Mouse (Mus musculus): Measurements from ENCODE around the gene Zbtb18. TPM values are rescaled to one million over a fixed set of nuclear protein-coding genes. Genes with fewer than 3 reads are reported as not detected.

Gene Zbtb18
- polyA plus RNA-seq, 1 experiment, result 54.3 TPM

DNA sequence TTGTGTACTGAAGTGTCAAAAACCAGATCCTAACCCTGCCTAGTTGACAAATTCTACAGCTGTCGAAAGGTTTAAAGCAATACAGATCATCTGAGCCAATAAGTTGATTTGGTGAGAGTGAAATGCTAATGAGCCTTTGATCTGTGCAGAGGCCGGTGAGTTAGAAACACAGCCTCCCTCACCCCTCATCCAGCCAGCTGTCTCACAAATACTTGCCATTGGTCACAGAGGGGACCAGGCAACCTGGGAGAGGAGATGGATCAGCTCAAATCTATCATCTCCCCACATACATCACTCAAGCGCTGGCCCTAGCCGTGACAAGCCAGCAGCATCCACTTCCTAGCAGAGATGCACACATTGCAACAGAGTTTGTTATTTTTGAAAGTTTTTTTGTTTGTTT lies 48.7 kb downstream of the Zbtb18 start:
- TF ChIP-seq TCF3 (IDR thresholded peaks at IDR 0.05; ENCODE audit: insufficient read length, low read depth) (no peak), REST (IDR thresholded peaks at IDR 0.05; ENCODE audit: insufficient read depth, insufficient read length) (no peak), POLR2A (IDR thresholded peaks at IDR 0.05; ENCODE audit: insufficient read length, low read depth) (no peak), SRF (IDR thresholded peaks at IDR 0.05; ENCODE audit: control insufficient read depth, insufficient read length, low read depth) (no peak), USF1 (IDR thresholded peaks at IDR 0.05; ENCODE audit: low read depth) (no peak), E2F4 (IDR thresholded peaks at IDR 0.05; ENCODE audit: insufficient read depth) (no peak), POLR2AphosphoS2 (IDR thresholded peaks at IDR 0.05; ENCODE audit: insufficient read length, low read depth) (no peak), CEBPB (IDR thresholded peaks at IDR 0.05; ENCODE audit: insufficient read depth, poor library complexity, severe bottlenecking) (no peak)
- Histone ChIP-seq H3K27me3 (ENCODE audit: control insufficient read depth, insufficient read depth, insufficient read length) (peaks cover 5% of the 10 kb centered on the region), H3K4me3 (no peak overlapping the region), H3K79me2 (ENCODE audit: control insufficient read depth, insufficient read depth) (no peaks in the 10 kb centered on the region), H3K36me3 (ENCODE audit: control insufficient read depth, insufficient read depth) (no peaks in the 10 kb centered on the region), H3ac (ENCODE audit: control insufficient read depth, insufficient read length) (no peak overlapping the region), H3K4me2 (ENCODE audit: low read depth) (no peak overlapping the region)

DNA sequence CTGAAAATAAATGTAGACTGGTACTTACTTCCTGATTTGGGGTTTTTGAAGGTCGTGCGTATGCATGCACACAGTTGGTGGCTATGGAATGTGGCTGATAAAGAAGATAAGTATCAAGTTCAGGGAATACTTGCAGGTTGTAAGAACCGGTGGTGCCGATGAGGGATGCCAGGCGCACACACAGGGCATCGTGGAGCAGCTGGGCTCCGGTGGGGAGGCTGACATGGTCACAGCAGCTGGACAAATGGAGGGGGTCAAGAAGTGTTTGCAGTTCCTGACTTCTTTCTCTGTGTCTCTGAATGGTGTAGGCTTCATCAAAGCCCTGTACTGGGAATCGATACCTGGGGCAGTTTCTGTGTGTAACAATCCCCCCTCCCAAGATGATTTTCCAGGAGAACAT lies 49.1 kb downstream of the Zbtb18 start:
- no peak overlapping the region for H3ac ChIP-seq (ENCODE audit: control insufficient read depth, insufficient read length)
- H3K27me3 ChIP-seq (ENCODE audit: control insufficient read depth, insufficient read depth, insufficient read length), result peaks cover 5% of the 10 kb centered on the region
- H3K36me3 ChIP-seq (ENCODE audit: control insufficient read depth, insufficient read depth), result no peaks in the 10 kb centered on the region
- H3K79me2 ChIP-seq (ENCODE audit: control insufficient read depth, insufficient read depth), result no peaks in the 10 kb centered on the region
- TF ChIP-seq TCF3 (IDR thresholded peaks at IDR 0.05; ENCODE audit: insufficient read length, low read depth) (peak; percentile 28), MYOD1 (IDR thresholded peaks at IDR 0.05; ENCODE audit: control insufficient read depth in 1 of 3, insufficient read length in 2 of 3, low read depth in 2 of 3) (peak in 2 of 3 experiments; percentile 57 to 68), MYOG (IDR thresholded peaks at IDR 0.05; ENCODE audit: control insufficient read depth in 1 of 3, insufficient read depth in 1 of 3, insufficient read length in 2 of 3, low read depth in 2 of 3) (peak in 2 of 3 experiments; percentile 74 to 89), CEBPB (IDR thresholded peaks at IDR 0.05; ENCODE audit: insufficient read depth, poor library complexity, severe bottlenecking) (no peak)
- no peak overlapping the region for H3K4me3 ChIP-seq
- H3K4me2 ChIP-seq (ENCODE audit: low read depth), result no peak overlapping the region

DNA sequence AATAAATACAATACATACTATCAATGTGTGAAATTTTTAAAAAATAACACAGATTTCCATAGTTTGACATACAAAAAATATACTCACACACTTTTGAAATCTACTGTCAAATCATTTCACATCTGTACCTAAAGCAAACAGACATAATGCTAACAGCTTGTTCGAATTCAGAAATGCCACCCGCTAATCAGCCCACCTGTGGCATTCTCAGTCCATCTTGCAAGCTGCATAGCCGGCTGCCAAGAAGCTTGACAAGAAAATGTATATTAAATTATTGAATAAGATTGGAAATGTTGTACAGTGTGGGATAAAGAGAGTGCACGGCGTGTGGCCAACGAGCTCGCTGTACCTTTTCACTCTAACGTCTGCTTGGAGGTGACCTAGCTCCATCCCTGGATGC lies 52.2 kb downstream of the Zbtb18 start:
- no peak overlapping the region for H3K4me3 ChIP-seq
- no peak for TF ChIP-seq MAX (IDR thresholded peaks at IDR 0.05; ENCODE audit: low read depth)
- no peak for TF ChIP-seq USF1 (IDR thresholded peaks at IDR 0.05; ENCODE audit: low read depth)
- TF ChIP-seq POLR2AphosphoS2 (IDR thresholded peaks at IDR 0.05; ENCODE audit: insufficient read length, low read depth), result no peak
- no peak for TF ChIP-seq TCF3 (IDR thresholded peaks at IDR 0.05; ENCODE audit: insufficient read length, low read depth)
- TF ChIP-seq MYOG (IDR thresholded peaks at IDR 0.05; ENCODE audit: control insufficient read depth in 1 of 3, insufficient read depth in 1 of 3, insufficient read length in 2 of 3, low read depth in 2 of 3), result no peak
- TF ChIP-seq REST (IDR thresholded peaks at IDR 0.05; ENCODE audit: insufficient read depth, insufficient read length), result no peak
- TF ChIP-seq POLR2A (IDR thresholded peaks at IDR 0.05; ENCODE audit: insufficient read length, low read depth), result no peak
- no peak for TF ChIP-seq CEBPB (IDR thresholded peaks at IDR 0.05; ENCODE audit: insufficient read depth, poor library complexity, severe bottlenecking)

DNA sequence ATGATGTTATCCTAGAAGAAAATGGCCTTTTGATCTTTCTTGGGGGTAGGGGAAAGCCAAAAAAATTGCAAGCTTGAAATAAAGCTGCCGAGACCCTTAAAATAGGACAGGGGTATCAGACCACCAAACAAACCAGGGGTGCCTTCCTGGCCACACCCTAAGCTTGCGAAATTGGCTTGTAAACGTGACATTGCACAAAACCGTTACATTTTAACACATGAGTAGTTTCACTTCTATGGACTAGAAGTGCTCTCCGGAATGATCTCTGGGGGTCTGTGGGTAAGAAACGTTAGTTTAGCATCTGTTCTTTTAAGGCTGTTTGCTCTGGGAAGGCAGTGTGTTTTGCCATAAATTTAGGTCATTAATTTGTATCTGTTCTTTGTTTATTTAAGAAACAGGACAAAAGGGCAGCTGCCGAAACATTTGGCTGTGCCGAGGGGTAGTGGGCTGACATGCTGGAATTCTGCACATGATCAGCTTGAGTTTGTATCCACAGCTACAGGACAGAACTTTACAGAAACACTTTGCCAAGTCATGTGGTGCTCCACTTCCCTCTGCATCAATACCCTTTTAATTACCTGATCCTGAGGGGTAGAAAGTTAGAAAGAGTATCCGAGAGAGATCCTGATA lies 52.9 kb downstream of the Zbtb18 start:
- H3K4me3 ChIP-seq, result no peak overlapping the region
- H3K4me2 ChIP-seq (ENCODE audit: low read depth), result peak overlapping the region; percentile 50
- no peaks in the 10 kb centered on the region for H3K36me3 ChIP-seq (ENCODE audit: control insufficient read depth, insufficient read depth)
- TF ChIP-seq CEBPB (IDR thresholded peaks at IDR 0.05; ENCODE audit: insufficient read depth, poor library complexity, severe bottlenecking) (0 out of 2 replicates have a peak, but pooled peaks have one; percentile 29), E2F4 (IDR thresholded peaks at IDR 0.05; ENCODE audit: insufficient read depth) (no peak)
- H3ac ChIP-seq (ENCODE audit: control insufficient read depth, insufficient read length), result no peak overlapping the region
- no peaks in the 10 kb centered on the region for H3K79me2 ChIP-seq (ENCODE audit: control insufficient read depth, insufficient read depth)
- no peaks in the 10 kb centered on the region for H3K27me3 ChIP-seq (ENCODE audit: control insufficient read depth, insufficient read depth, insufficient read length)

More for the DNA sequence above, 52.2 kb downstream of the Zbtb18 start:
- Histone ChIP-seq H3K4me2 (ENCODE audit: low read depth) (no peak overlapping the region), H3K27me3 (ENCODE audit: control insufficient read depth, insufficient read depth, insufficient read length) (no peaks in the 10 kb centered on the region), H3K79me2 (ENCODE audit: control insufficient read depth, insufficient read depth) (no peaks in the 10 kb centered on the region), H3K36me3 (ENCODE audit: control insufficient read depth, insufficient read depth) (no peaks in the 10 kb centered on the region), H3ac (ENCODE audit: control insufficient read depth, insufficient read length) (no peak overlapping the region)

Other genes starting within 250 kb of the Zbtb18 start
- 8.7 TPM for gene Akt3, start 184.1 kb upstream of the Zbtb18 start, polyA plus RNA-seq (2012; fragmentation: generic; extraction: Trizol)